Mouse (Mus musculus) myocyte (in vitro differentiated cells): Measurements from ENCODE around the gene Stard10. TPM values are rescaled to one million over a fixed set of nuclear protein-coding genes. Genes with fewer than 3 reads are reported as not detected.

ENCODE experiments used
- H3K27me3 ChIP-seq: one replicate; pipeline ENCODE4 v1.6.1; 2011; ENCODE audit not compliant: control insufficient read depth, insufficient read depth, insufficient read length
- H3K36me3 ChIP-seq: one replicate; pipeline ENCODE4 v1.6.1; 2011; ENCODE audit not compliant: control insufficient read depth, insufficient read depth
- H3K4me2 ChIP-seq: one replicate; pipeline ENCODE4 v1.6.1; 2011; ENCODE audit warnings: low read depth, control low read depth
- H3K4me3 ChIP-seq: one replicate; pipeline ENCODE4 v1.5.1; 2011; ENCODE audit warnings: mild to moderate bottlenecking, control low read depth, moderate library complexity
- H3K79me2 ChIP-seq: one replicate; pipeline ENCODE4 v1.6.1; 2011; ENCODE audit not compliant: control insufficient read depth, insufficient read depth
- H3ac ChIP-seq: one replicate; pipeline ENCODE4 v1.6.1; 2011; ENCODE audit not compliant: control insufficient read depth, insufficient read length
- CEBPB ChIP-seq: IDR thresholded peaks from 2 replicates; pipeline ENCODE4 v1.6.1; 2011; ENCODE audit warnings: mild to moderate bottlenecking, moderate library complexity; ENCODE audit not compliant: poor library complexity, insufficient read depth, severe bottlenecking
- E2F4 ChIP-seq: IDR thresholded peaks from one replicate; pipeline ENCODE4 v1.6.1; 2011; ENCODE audit warnings: mild to moderate bottlenecking, control low read depth, moderate library complexity; ENCODE audit not compliant: insufficient read depth
- MAX ChIP-seq: IDR thresholded peaks from one replicate; pipeline ENCODE4 v1.6.1; 2011; ENCODE audit warnings: low read depth, mild to moderate bottlenecking, control low read depth
- MYOD1 ChIP-seq, 3 experiments: IDR thresholded peaks; one replicate each; pipeline ENCODE4 v1.6.1; 2011; ENCODE audit warnings: control low read depth in 2 of 3, low read depth in 2 of 3, mild to moderate bottlenecking in 2 of 3, moderate library complexity in 1 of 3; ENCODE audit not compliant: insufficient read length in 2 of 3, control insufficient read depth in 1 of 3
- MYOG ChIP-seq, 3 experiments: IDR thresholded peaks; one replicate each; pipeline ENCODE4 v1.6.1; 2011; ENCODE audit warnings: control low read depth in 2 of 3, low read depth in 2 of 3, mild to moderate bottlenecking in 2 of 3; ENCODE audit not compliant: insufficient read length in 2 of 3, control insufficient read depth in 1 of 3, insufficient read depth in 1 of 3
- POLR2A ChIP-seq: IDR thresholded peaks from one replicate; pipeline ENCODE4 v1.6.1; 2011; ENCODE audit warnings: low read depth, mild to moderate bottlenecking, control low read depth, moderate library complexity; ENCODE audit not compliant: insufficient read length
- POLR2AphosphoS2 ChIP-seq: IDR thresholded peaks from one replicate; pipeline ENCODE4 v1.6.1; 2011; ENCODE audit warnings: low read depth, control low read depth; ENCODE audit not compliant: insufficient read length
- REST ChIP-seq: IDR thresholded peaks from one replicate; pipeline ENCODE4 v1.6.1; 2011; ENCODE audit warnings: mild to moderate bottlenecking, control low read depth, moderate library complexity; ENCODE audit not compliant: insufficient read depth, insufficient read length
- SRF ChIP-seq: IDR thresholded peaks from one replicate; pipeline ENCODE4 v1.6.1; 2011; ENCODE audit warnings: low read depth; ENCODE audit not compliant: control insufficient read depth, insufficient read length
- TCF12 ChIP-seq: IDR thresholded peaks from one replicate; pipeline ENCODE4 v1.6.1; 2011; ENCODE audit warnings: mild to moderate bottlenecking, control low read depth; ENCODE audit not compliant: poor library complexity, insufficient read depth, severe bottlenecking
- TCF3 ChIP-seq: IDR thresholded peaks from one replicate; pipeline ENCODE4 v1.6.1; 2011; ENCODE audit warnings: low read depth, control low read depth; ENCODE audit not compliant: insufficient read length
- USF1 ChIP-seq: IDR thresholded peaks from one replicate; pipeline ENCODE4 v1.6.1; 2011; ENCODE audit warnings: low read depth, mild to moderate bottlenecking, control low read depth, moderate library complexity
- polyA plus RNA-seq: library from polyadenylated mRNA; unstranded; fragments of >200 nt; fragmentation: generic; extraction: Trizol; gene quantifications from one replicate; pipeline ENCODE4 v1.2.1, GENCODE M21; 2012; ENCODE audit warnings: missing spikeins

The Stard10 gene
- polyA plus RNA-seq, 1 experiment, result 39.6 TPM

- peak in 2 of 3 experiments; percentile 44 to 54 for TF ChIP-seq MYOD1 (IDR thresholded peaks at IDR 0.05; ENCODE audit: control insufficient read depth in 1 of 3, insufficient read length in 2 of 3, low read depth in 2 of 3)
- peak in 2 of 3 experiments; percentile 41 to 68 for TF ChIP-seq MYOG (IDR thresholded peaks at IDR 0.05; ENCODE audit: control insufficient read depth in 1 of 3, insufficient read depth in 1 of 3, insufficient read length in 2 of 3, low read depth in 2 of 3)
- TF ChIP-seq TCF12, result no peak
- TF ChIP-seq REST, result no peak
- TF ChIP-seq POLR2A, result no peak
- no peak overlapping the region for H3K4me3 ChIP-seq
- H3ac ChIP-seq, result no peak overlapping the region
- H3K79me2 ChIP-seq, result no peaks in the 10 kb centered on the region
- no peaks in the 10 kb centered on the region for H3K27me3 ChIP-seq
- H3K4me2 ChIP-seq, result no peak overlapping the region
- H3K36me3 ChIP-seq, result peaks cover 4% of the 10 kb centered on the region
Measured at GRCm38 (mm10) chr7:101379732-101380131, 62.8 kb downstream of the Stard10 start.

DNA sequence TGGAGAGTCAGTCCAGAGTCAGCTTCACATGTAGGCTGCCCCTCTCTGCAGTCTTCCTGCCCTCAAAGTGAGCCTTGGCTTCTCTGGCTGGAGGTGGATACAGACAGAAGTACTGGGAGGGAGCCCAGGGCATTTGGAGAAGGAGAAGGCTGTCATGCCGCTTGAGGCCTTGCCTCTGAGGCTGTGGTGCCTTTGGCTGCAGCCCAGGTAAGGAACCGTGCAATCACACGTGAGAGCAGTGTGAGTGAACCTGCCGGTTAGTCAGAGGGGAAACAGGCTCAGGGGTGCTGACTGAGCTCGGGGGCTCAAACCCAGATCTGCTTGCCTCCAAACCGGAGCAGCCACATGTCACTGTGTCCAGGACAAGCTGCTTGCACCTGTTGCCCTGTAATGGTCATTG lies 64.6 kb downstream of the Stard10 start:
- no peaks in the 10 kb centered on the region for H3K27me3 ChIP-seq
- TF ChIP-seq MYOD1 (IDR thresholded peaks at IDR 0.05; ENCODE audit: control insufficient read depth in 1 of 3, insufficient read length in 2 of 3, low read depth in 2 of 3) (peak in 1 of 3 experiments; percentile 27), POLR2A (no peak), MAX (no peak)
- no peaks in the 10 kb centered on the region for H3K79me2 ChIP-seq
- H3K36me3 ChIP-seq, result peaks cover under 1% of the 10 kb centered on the region
- H3ac ChIP-seq, result no peak overlapping the region
- no peak overlapping the region for H3K4me3 ChIP-seq
- no peak overlapping the region for H3K4me2 ChIP-seq

DNA sequence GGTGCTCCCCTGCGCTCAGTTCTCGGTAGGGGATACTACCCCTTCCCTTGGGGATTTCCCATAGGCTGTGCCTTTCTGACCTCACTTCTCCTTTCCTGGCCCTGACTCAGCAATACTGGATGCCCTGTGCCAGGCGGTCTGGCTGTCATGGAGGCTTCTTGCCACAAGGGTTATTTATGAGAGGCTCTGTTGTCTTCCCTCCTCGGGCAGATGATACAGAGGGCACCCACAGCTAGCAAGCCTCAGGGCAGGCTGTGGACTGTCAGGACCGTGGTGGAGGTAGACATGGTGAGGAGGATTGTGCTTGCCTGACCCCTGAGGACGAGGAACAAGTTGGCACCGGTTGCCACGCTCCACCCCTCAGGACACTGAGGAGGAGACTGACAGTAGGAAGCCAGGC lies 65.5 kb downstream of the Stard10 start:
- Histone ChIP-seq H3K36me3 (no peaks in the 10 kb centered on the region), H3K4me3 (no peak overlapping the region), H3K27me3 (no peaks in the 10 kb centered on the region), H3K79me2 (no peaks in the 10 kb centered on the region), H3K4me2 (no peak overlapping the region), H3ac (no peak overlapping the region)
- TF ChIP-seq MYOD1 (IDR thresholded peaks at IDR 0.05; ENCODE audit: control insufficient read depth in 1 of 3, insufficient read length in 2 of 3, low read depth in 2 of 3) (no peak), MAX (no peak), MYOG (IDR thresholded peaks at IDR 0.05; ENCODE audit: control insufficient read depth in 1 of 3, insufficient read depth in 1 of 3, insufficient read length in 2 of 3, low read depth in 2 of 3) (no peak), CEBPB (no peak)

DNA sequence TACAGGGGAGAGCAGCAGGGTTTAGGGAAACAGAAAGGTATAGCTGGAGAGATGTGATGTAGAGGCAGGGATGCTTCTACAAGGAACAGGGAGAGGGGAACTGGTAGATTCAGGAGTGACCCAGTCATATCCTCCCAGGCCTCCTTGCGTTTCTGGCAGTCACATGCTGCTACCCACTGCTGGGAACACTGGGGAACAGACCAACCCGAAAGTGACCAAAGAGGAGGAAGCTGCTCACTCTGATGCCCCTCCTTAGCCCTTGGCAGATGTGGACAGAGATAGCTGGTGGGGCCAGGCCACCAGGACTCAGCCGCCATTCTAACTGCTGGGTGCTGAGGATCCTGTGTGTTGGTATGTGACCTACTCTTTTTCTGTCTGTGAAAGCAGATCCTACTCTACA lies 66.9 kb downstream of the Stard10 start:
- Histone ChIP-seq H3K4me3 (no peak overlapping the region), H3ac (no peak overlapping the region), H3K79me2 (no peaks in the 10 kb centered on the region), H3K4me2 (no peak overlapping the region), H3K36me3 (no peaks in the 10 kb centered on the region), H3K27me3 (no peaks in the 10 kb centered on the region)
- TF ChIP-seq E2F4, result no peak
- no peak for TF ChIP-seq TCF3
- TF ChIP-seq REST, result no peak
- no peak for TF ChIP-seq SRF
- TF ChIP-seq CEBPB, result no peak
- TF ChIP-seq USF1, result no peak
- TF ChIP-seq MYOD1 (IDR thresholded peaks at IDR 0.05; ENCODE audit: control insufficient read depth in 1 of 3, insufficient read length in 2 of 3, low read depth in 2 of 3), result no peak
- no peak for TF ChIP-seq POLR2AphosphoS2
- no peak for TF ChIP-seq POLR2A
- TF ChIP-seq MYOG (IDR thresholded peaks at IDR 0.05; ENCODE audit: control insufficient read depth in 1 of 3, insufficient read depth in 1 of 3, insufficient read length in 2 of 3, low read depth in 2 of 3), result no peak
- no peak for TF ChIP-seq TCF12
- TF ChIP-seq MAX, result no peak

DNA sequence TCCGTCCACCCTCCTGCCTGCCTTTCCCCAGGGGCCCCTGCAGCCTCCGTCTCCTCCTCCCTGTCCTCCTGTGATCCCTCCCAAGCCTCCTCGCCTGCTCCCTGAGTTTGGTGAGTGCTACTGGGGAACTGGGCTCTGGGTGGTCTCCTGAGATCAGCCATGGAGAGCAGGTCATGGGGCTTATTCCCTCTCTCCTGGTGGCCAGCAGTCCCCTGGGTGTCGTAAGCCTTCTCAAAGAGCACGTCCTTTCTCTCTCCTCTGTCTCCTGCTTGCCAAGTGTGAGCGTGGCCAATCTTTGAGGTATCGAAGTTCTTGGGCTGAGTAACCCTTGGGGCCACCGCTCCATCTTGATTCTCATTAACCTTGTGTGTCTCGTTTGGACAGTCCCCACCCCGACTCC lies 68.0 kb downstream of the Stard10 start:
- Histone ChIP-seq H3K79me2 (no peaks in the 10 kb centered on the region), H3K4me3 (no peak overlapping the region), H3ac (no peak overlapping the region), H3K27me3 (no peaks in the 10 kb centered on the region), H3K4me2 (no peak overlapping the region), H3K36me3 (no peaks in the 10 kb centered on the region)
- TF ChIP-seq SRF, result no peak
- no peak for TF ChIP-seq POLR2A
- TF ChIP-seq MYOG (IDR thresholded peaks at IDR 0.05; ENCODE audit: control insufficient read depth in 1 of 3, insufficient read depth in 1 of 3, insufficient read length in 2 of 3, low read depth in 2 of 3), result no peak
- TF ChIP-seq TCF3, result no peak
- TF ChIP-seq E2F4, result no peak
- no peak for TF ChIP-seq USF1
- no peak for TF ChIP-seq MAX
- TF ChIP-seq TCF12, result no peak
- TF ChIP-seq POLR2AphosphoS2, result no peak
- no peak for TF ChIP-seq CEBPB
- no peak for TF ChIP-seq REST
